Mouse (Mus musculus) cortical plate, adult 2 months (tissue): Measurements from ENCODE around the gene Lama2.

ENCODE experiments used
- CTCF ChIP-seq: fragments of 200-500 bp; IDR thresholded peaks from 2 replicates; pipeline ENCODE4 v1.5.1; 2011; ENCODE audit warnings: mild to moderate bottlenecking, control low read depth, low read length; ENCODE audit not compliant: insufficient read depth; ENCODE audit errors: extremely low read depth
- POLR2A ChIP-seq: fragments of 200-500 bp; IDR thresholded peaks from 2 replicates; pipeline ENCODE4 v1.6.1; 2011; ENCODE audit warnings: mild to moderate bottlenecking, low read length, control low read depth; ENCODE audit not compliant: insufficient read depth; ENCODE audit errors: extremely low read depth

DNA sequence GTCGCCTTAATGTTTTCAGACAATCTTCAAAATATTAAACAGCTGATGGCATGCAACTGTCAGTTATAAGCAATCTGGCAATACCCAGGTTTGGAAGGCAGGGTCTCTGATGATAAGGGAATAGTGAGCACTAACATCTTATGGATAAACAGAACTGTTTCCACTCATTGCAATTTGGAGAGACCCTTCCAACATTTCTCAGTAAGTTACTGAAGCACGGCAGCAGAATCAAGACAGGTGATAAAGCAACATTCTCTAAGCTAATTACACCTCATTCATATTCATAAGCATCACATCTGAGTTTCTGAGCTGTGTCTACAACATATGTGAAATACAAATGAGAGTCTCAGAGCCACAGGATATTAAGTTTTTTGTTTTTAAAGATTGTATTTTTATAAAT, 542.4 kb downstream of the Lama2 start:
- TF ChIP-seq CTCF (no peak), POLR2A (no peak)
